Mouse (Mus musculus) hematopoietic stem cell, adult 5-6 weeks (primary cell): ENCODE data around the gene Phxr2. TPM values are rescaled to one million over a fixed set of nuclear protein-coding genes. Genes with fewer than 3 reads are reported as not detected.

Experiments used
- ATAC-seq, 2 experiments: fragments of 125-278 bp in 1 of 2; replicated peaks in 1 of 2; 2 replicates each; pipeline ENCODE4 v1.8.0; 2016 to 2017; ENCODE audit warnings: inconsistent platforms in 2 of 2, mild to moderate bottlenecking in 2 of 2, moderate number of reproducible peaks in 2 of 2, low read depth in 1 of 2, moderate TSS enrichment in 1 of 2; ENCODE audit not compliant: low FRiP score in 2 of 2, poor library complexity in 2 of 2, severe bottlenecking in 2 of 2, insufficient read depth in 1 of 2, low TSS enrichment in 1 of 2
- total RNA-seq: library from RNA; stranded (forward); fragments of 172-1452, 232-1000 nt; gene quantifications from 2 replicates; pipeline ENCODE4 v1.2.3, GENCODE M21; 2017

The Phxr2 gene
- total RNA-seq, 1 experiment from 2014 or later, result not detected

GRCm38 (mm10) chr10:99113533-99113932 lies 12.6 kb downstream of the Phxr2 start:
- no peak for ATAC-seq

GRCm38 (mm10) chr10:99108431-99108982 lies 17.6 kb downstream of the Phxr2 start:
- no peak for ATAC-seq

- ATAC-seq, result peak; percentile 92
These were observed 18.2 kb downstream of the Phxr2 start, which contains the start of gene Galnt4 for GRCm38 (mm10) chr10:99107964-99108363. Galnt4 (plus strand) TSS chr10:99108159.

- peak; percentile 58 to 68 for ATAC-seq
These were observed 19.2 kb downstream of the Phxr2 start, which contains the start of gene Poc1b for GRCm38 (mm10) chr10:99106703-99107631. Poc1b (plus strand) TSS chr10:99107036.

DNA sequence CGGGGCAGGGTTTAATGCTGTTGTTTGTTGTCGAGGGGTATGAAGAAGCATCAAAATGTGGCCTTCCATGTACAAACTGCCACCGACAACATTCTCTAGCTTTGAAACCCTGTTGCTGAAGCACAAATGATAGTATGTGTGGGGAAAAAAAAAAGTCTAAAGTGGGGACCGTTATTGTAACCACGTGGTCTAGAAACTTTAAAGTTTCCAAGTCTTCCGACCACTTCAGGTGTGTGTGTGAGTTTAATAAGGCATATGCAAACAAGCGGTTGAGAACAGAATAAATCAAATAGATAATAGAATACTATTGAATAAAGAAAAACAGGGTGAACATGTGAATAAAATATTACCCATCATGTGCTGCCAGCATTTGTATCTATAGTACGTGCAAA lies 19.8 kb downstream of the Phxr2 start:
- no peak for ATAC-seq

GRCm38 (mm10) chr10:99105522-99105921 lies 20.6 kb downstream of the Phxr2 start:
- no peak for ATAC-seq

GRCm38 (mm10) chr10:99097374-99097773 lies 28.8 kb downstream of the Phxr2 start:
- peak; percentile 85 to 94 for ATAC-seq

DNA sequence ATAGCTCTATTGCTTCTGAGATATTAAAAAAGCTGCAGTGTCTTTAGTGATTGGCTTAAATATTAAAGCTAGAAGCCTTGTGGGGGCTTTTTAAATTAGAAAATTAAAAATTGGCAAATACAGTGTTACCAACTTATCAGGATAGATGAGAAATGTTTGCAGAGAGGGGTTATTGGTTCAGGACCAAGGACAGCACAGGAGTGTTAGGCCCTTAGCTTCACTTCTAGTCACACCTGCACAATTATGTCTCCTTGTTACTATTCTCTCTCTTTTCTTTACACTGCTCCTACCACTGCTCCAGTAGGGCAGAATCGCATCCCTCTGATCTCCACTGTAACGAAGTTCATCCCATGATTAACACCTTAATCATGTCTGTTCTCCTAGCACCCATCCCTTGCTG lies 31.0 kb downstream of the Phxr2 start:
- no peak for ATAC-seq

- no peak for ATAC-seq
These were observed 32.8 kb downstream of the Phxr2 start for GRCm38 (mm10) chr10:99093364-99093763.

DNA sequence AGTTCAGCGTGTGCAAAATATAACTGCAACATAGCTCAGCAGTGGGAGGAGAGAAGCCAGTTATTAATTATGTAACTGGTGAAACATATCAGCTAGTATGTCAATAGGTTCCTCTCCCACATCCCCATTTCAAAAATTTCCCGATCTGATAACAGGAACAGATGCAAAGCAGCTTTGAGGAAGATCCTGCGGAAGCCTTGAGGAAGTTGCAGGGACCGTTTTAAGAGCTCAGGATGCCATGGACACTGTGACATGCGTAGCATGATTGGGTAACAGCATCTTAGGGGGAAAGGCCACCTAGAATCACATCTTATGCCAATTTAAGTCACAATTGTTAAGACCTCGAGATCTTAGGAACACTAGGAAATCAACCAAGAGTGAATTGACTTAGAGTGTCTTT lies 36.2 kb downstream of the Phxr2 start:
- ATAC-seq, result peak in 1 of 2 experiments; percentile 39; a peak in 1 of 4 replicates

- no peak for ATAC-seq
These were observed 40.1 kb downstream of the Phxr2 start for GRCm38 (mm10) chr10:99086029-99086428.

- ATAC-seq, result no peak
These were observed 40.9 kb downstream of the Phxr2 start for GRCm38 (mm10) chr10:99085240-99085587.

DNA sequence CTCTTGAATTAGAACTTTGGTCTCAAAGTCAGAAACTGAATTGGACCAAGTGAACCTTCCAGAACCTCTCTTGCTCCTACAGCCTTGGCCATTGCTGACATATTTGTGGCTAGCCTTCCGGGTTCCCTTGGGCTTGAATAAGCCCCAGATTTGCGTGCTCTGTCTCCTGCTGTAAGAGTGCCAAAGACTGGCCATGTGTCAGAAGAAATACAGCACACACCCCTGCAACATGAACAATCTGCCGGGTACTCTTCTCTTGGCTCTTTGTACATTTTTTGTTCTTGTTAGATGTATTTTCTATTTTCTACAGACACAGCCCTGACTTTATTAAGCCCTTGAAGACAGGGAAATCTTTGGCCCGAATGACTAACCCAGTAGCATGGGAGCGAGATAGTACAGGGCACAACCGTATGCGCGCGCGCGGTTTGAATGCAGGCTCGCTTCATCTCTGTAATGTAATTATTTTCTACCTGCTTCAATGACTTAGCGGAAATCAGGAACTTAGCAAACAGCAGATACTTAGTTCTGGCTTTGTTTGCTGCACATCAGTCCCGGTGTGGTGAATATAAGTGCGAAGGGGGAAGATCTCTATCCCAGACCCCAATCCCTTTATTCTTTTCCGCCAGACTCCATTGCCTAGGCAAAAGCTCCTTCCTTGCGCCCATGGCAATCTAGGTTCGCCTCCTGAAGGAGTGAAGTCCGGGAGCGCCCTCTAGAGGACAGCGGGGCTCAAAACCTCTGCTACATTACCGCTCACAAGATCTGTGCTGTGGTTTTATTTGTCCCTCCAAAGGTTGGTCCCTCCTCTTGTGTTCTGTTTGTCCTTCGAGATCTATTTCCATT lies 41.5 kb downstream of the Phxr2 start:
- ATAC-seq, result peak; percentile 74 to 79; a peak in 3 of 4 replicates

- no peak for ATAC-seq
These were observed 42.6 kb downstream of the Phxr2 start for GRCm38 (mm10) chr10:99083431-99084003.

- 0 out of 4 replicates have a peak, but pooled peaks of 1 of the 2 experiments have one; percentile 12 for ATAC-seq
These were observed 44.5 kb downstream of the Phxr2 start for GRCm38 (mm10) chr10:99081569-99081990.

- no peak for ATAC-seq
These were observed 47.5 kb downstream of the Phxr2 start for GRCm38 (mm10) chr10:99078621-99079020.

GRCm38 (mm10) chr10:99076113-99076895 lies 49.8 kb downstream of the Phxr2 start:
- no peak for ATAC-seq
